19 mouse cellular contexts compared by ENCODE assay signal in genomic region chr10:26889226-26889625, GRCm38 (mm10).
DNase-seq lines count a peak whose midpoint lies in the region; ATAC-seq and TF ChIP-seq lines count a peak whose summit lies in the region.
"Had no signal": no experiment of that assay in that cellular context is flagged by ENCODE, and none has a peak within 500 bp of the region (broad histone marks: within the 10 kb centered on the region; RNA-seq: fewer than 3 reads in every experiment).

No protein-coding gene starts in this region.

- no peaks in the 10 kb centered on the region for H3K36me3 ChIP-seq in heart, embryonic 12.5 days
- H3K36me3 ChIP-seq: limb, embryonic 12.5 days had no signal

- no peaks in the 10 kb centered on the region for H3K4me1 ChIP-seq in heart, embryonic 12.5 days (replicated peaks)

- H3K9ac ChIP-seq in heart, embryonic 12.5 days, result no peak overlapping the region
- H3K9ac ChIP-seq: limb, embryonic 12.5 days; liver, embryonic 14.5 days had no signal

- no peak overlapping the region for H3K27ac ChIP-seq in heart, embryonic 12.5 days (ENCODE audit: poor library complexity, severe bottlenecking)
- H3K27ac ChIP-seq: limb, embryonic 12.5 days; liver, embryonic 14.5 days had no signal

- TF ChIP-seq CTCF in brain, embryonic 14.5 days (IDR thresholded peaks at IDR 0.05; ENCODE audit: borderline replicate concordance, extremely low read depth, insufficient read depth, insufficient read length), result no peak

- peak; percentile 70 for DNase-seq in heart, adult 11 months
- DNase-seq in kidney, postnatal 36 days, result peak; percentile 13 to 27
- DNase-seq in kidney, postnatal 25 days, result no peak
- DNase-seq in adrenal gland, adult 8-10 months, result peak; percentile 48
- peak; percentile 51 for DNase-seq in brain, embryonic 14.5 days (ENCODE audit: low read depth)
- DNase-seq in layer of hippocampus, adult 9-11 months, result no peak
- DNase-seq in right cerebral cortex, postnatal 10 days (ENCODE audit: low spot score in 2 of 2), result no peak
- DNase-seq: cerebellum, postnatal 14 days; gastrocnemius, postnatal 10 days; heart, postnatal 10 days; thymus, postnatal 4 days had no signal

- ATAC-seq in heart, embryonic 12.5 days (ENCODE audit: insufficient number of reproducible peaks, low FRiP score), result no peak
- ATAC-seq: activated CD4-positive, CD25-positive, alpha-beta regulatory T cell, adult 4 months; CD4-positive, CD25-positive, alpha-beta regulatory T cell, adult 4 months; forebrain, embryonic 16.5 days; lung, postnatal 0 days had no signal

- no peaks in the 10 kb centered on the region for H3K9me3 ChIP-seq in heart, embryonic 12.5 days (replicated peaks)
- H3K9me3 ChIP-seq: limb, embryonic 12.5 days; megakaryocyte, embryonic 14.5 days had no signal

- H3K4me3 ChIP-seq in heart, embryonic 12.5 days, result no peak overlapping the region
- H3K4me3 ChIP-seq: limb, embryonic 12.5 days; megakaryocyte, embryonic 14.5 days had no signal

- no peak for TF ChIP-seq POLR2A in brain, embryonic 14.5 days (IDR thresholded peaks at IDR 0.05; ENCODE audit: borderline replicate concordance, extremely low read depth, insufficient read depth, insufficient read length, poor library complexity, severe bottlenecking)

- no peak overlapping the region for H3K4me2 ChIP-seq in heart, embryonic 12.5 days
- H3K4me2 ChIP-seq: limb, embryonic 12.5 days had no signal

- no peaks in the 10 kb centered on the region for H3K27me3 ChIP-seq in heart, embryonic 12.5 days (replicated peaks)
- H3K27me3 ChIP-seq: limb, embryonic 12.5 days; megakaryocyte, embryonic 14.5 days had no signal

- WGBS in heart, embryonic 12.5 days, result 47% methylated on average over 6 of the region's 6 CpGs

Comparison
In these comparisons a context has a peak if more than half of its experiments do, and no peak if none do; other contexts are left out.
1. DNase-seq: peak in heart, adult 11 months (single experiment), kidney, postnatal 36 days (2 of 2), adrenal gland, adult 8-10 months (single experiment) and brain, embryonic 14.5 days (single experiment); none in kidney, postnatal 25 days (0 of 2), layer of hippocampus, adult 9-11 months (single experiment) and right cerebral cortex, postnatal 10 days (0 of 2).